Mouse (Mus musculus) frontal cortex, postnatal 25 days (tissue): ENCODE results near the gene Duox1.
"Not testable (repeated sequence)": the region's sequence is repeated elsewhere in the genome, so short reads cannot be mapped to it uniquely, and the experiment has no call there.

Experiments used
- DNase-seq, 2 experiments: peaks; one replicate each; pipeline ENCODE4 v3.0.0; 2022; ENCODE audit warnings: low spot score in 2 of 2

Gene Duox1

GRCm38 (mm10) chr2:122311561-122311960 is 3.9 kb upstream of the Duox1 start:
- DNase-seq = no peak

GRCm38 (mm10) chr2:122312722-122313417 is 2.6 kb upstream of the Duox1 start:
- DNase-seq = peak; percentile 33 to 35

GRCm38 (mm10) chr2:122313536-122313935 is 1.9 kb upstream of the Duox1 start, which contains the start of gene Duoxa1:
Duoxa1 (minus strand) TSS chr2:122313730.
- DNase-seq = no peak

GRCm38 (mm10) chr2:122317384-122317783 is 1.9 kb downstream of the Duox1 start:
- DNase-seq = no peak

- DNase-seq = no peak
Measured at GRCm38 (mm10) chr2:122323960-122324359, 8.5 kb downstream of the Duox1 start.

- DNase-seq = no peak
Measured at GRCm38 (mm10) chr2:122324586-122324985, 9.1 kb downstream of the Duox1 start.

GRCm38 (mm10) chr2:122325361-122325760 is 9.9 kb downstream of the Duox1 start:
- no peak for DNase-seq

GRCm38 (mm10) chr2:122327986-122328385 is 12.5 kb downstream of the Duox1 start:
- no peak for DNase-seq

GRCm38 (mm10) chr2:122330317-122330716 is 14.8 kb downstream of the Duox1 start:
- DNase-seq = not testable (repeated sequence)

- DNase-seq = no peak
Measured at GRCm38 (mm10) chr2:122332222-122332621, 16.8 kb downstream of the Duox1 start.

GRCm38 (mm10) chr2:122334170-122334569 is 18.7 kb downstream of the Duox1 start:
- no peak for DNase-seq

GRCm38 (mm10) chr2:122337291-122337690 is 21.8 kb downstream of the Duox1 start:
- DNase-seq = no peak

GRCm38 (mm10) chr2:122345106-122345893 is 29.8 kb downstream of the Duox1 start:
- no peak for DNase-seq

- DNase-seq = not testable (repeated sequence)
Measured at GRCm38 (mm10) chr2:122346164-122346563, 30.7 kb downstream of the Duox1 start.

- DNase-seq = no peak
Measured at GRCm38 (mm10) chr2:122347257-122347656, 31.8 kb downstream of the Duox1 start.

- DNase-seq = peak; percentile 76 to 81
Measured at GRCm38 (mm10) chr2:122348531-122349131, 33.2 kb downstream of the Duox1 start.

GRCm38 (mm10) chr2:122349136-122349785 is 33.8 kb downstream of the Duox1 start:
- no peak for DNase-seq

- DNase-seq = peak in 1 of 2 experiments; percentile 52
Measured at GRCm38 (mm10) chr2:122351156-122351930, 35.9 kb downstream of the Duox1 start.

GRCm38 (mm10) chr2:122351931-122352329 is 36.5 kb downstream of the Duox1 start:
- DNase-seq = peak in 1 of 2 experiments; percentile 41

- no peak for DNase-seq
Measured at GRCm38 (mm10) chr2:122352992-122353391, 37.5 kb downstream of the Duox1 start.

- DNase-seq = no peak
Measured at GRCm38 (mm10) chr2:122353765-122354164, 38.3 kb downstream of the Duox1 start.
